Mouse (Mus musculus) cerebellum, adult 2 months (tissue): Measurements from ENCODE around the gene Skap2.

Source experiments
- CTCF ChIP-seq: fragments of 200-500 bp; IDR thresholded peaks from 2 replicates; pipeline ENCODE4 v1.5.1; 2011; ENCODE audit warnings: low read depth, mild to moderate bottlenecking, control low read depth, low read length, moderate library complexity, borderline replicate concordance; ENCODE audit not compliant: insufficient read depth
- POLR2A ChIP-seq: fragments of 200-500 bp; IDR thresholded peaks from 2 replicates; pipeline ENCODE4 v1.6.1; 2011; ENCODE audit warnings: low read length, control low read depth, borderline replicate concordance; ENCODE audit not compliant: insufficient read depth

DNA sequence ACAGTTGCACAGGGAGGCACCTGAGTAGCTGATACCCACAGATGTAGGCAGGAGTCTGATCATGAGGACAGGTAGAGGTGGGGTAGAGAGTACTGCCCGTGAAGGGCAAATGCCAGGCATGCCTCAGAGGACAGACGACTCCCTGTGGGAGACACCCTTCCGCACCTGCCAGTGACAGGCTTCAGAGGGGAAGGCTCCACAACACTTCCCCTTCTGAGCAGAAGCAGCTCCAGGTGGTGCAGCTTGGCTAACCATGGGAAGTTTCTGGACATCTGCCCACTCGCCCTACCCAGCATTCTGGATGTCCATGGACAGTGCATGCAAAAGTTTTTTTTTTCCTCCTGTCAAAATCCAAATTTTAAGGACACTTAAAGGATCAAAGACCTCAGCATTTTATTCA is 190.3 kb downstream of the Skap2 start:
- no peak for TF ChIP-seq CTCF
- TF ChIP-seq POLR2A = no peak
